Mouse (Mus musculus) heart, embryonic 16.5 days (tissue): Measurements from ENCODE around the gene Wnk2. TPM values are rescaled to one million over a fixed set of nuclear protein-coding genes. Genes with fewer than 3 reads are reported as not detected.

Source experiments
- ATAC-seq: fragments of 200-750 bp; cut with Nextera tagmentation; replicated peaks from 2 replicates; pipeline ENCODE4 v1.8.0; 2017; ENCODE audit warnings: moderate number of reproducible peaks; ENCODE audit not compliant: insufficient read depth, low FRiP score; ENCODE audit errors: extremely low read depth
- H3K27ac ChIP-seq: fragments of 300-500 bp; sonication (generic); 2 replicates; pipeline ENCODE4 v1.5.1; 2014; ENCODE audit warnings: mild to moderate bottlenecking, low read length, control low read depth, moderate library complexity
- H3K27me3 ChIP-seq: fragments of 300-500 bp; sonication (generic); 2 replicates; pipeline ENCODE4 v1.6.1; 2014; ENCODE audit warnings: low read length, mixed read lengths; ENCODE audit not compliant: control insufficient read depth, insufficient read depth
- H3K36me3 ChIP-seq: fragments of 300-500 bp; sonication (generic); 2 replicates; pipeline ENCODE4 v1.6.1; 2014; ENCODE audit not compliant: control insufficient read depth, insufficient read depth
- H3K4me1 ChIP-seq: fragments of 300-500 bp; sonication (generic); 2 replicates; pipeline ENCODE4 v1.6.1; 2014; ENCODE audit warnings: low read length, mixed read lengths; ENCODE audit not compliant: control insufficient read depth, insufficient read depth
- H3K4me2 ChIP-seq: fragments of 300-500 bp; sonication (generic); 2 replicates; pipeline ENCODE4 v1.6.1; 2014; ENCODE audit warnings: low read depth, mild to moderate bottlenecking, control low read depth, low read length
- H3K4me3 ChIP-seq: fragments of 300-500 bp; sonication (generic); 2 replicates; pipeline ENCODE4 v1.5.1; 2014; ENCODE audit warnings: mild to moderate bottlenecking, control low read depth, low read length
- H3K9ac ChIP-seq: fragments of 300-500 bp; sonication (generic); 2 replicates; pipeline ENCODE4 v1.6.1; 2014; ENCODE audit warnings: low read length, control low read depth
- H3K9me3 ChIP-seq: fragments of 300-500 bp; sonication (generic); replicated peaks from 2 replicates; pipeline ENCODE4 v1.6.1; 2016; ENCODE audit warnings: low read length; ENCODE audit not compliant: control insufficient read depth
- WGBS: fragments of 180-500 bp; shearing (Covaris S2); extraction: QIAGEN DNeasy Blood & Tissue Kit; methylation state at CpG from one replicate; pipeline ENCODE4 v1.1.7; 2014; 5-methylcytosine and 5-hydroxymethylcytosine counted together
- polyA plus RNA-seq: library from polyadenylated mRNA; unstranded; fragments of >200 nt; fragmentation: Nextera tagmentation; extraction: Ambion mirVana; gene quantifications from 2 replicates; pipeline ENCODE4 v1.2.1, GENCODE M21; 2015

Gene Wnk2
- polyA plus RNA-seq, 1 experiment from 2014 or later, result 1.8 TPM

GRCm38 (mm10) chr13:49114921-49115320, 32.9 kb downstream of the Wnk2 start:
- ATAC-seq, result no peak
- Histone ChIP-seq H3K9ac (no peak overlapping the region), H3K4me1 (no peaks in the 10 kb centered on the region), H3K36me3 (no peaks in the 10 kb centered on the region), H3K4me3 (no peak overlapping the region), H3K9me3 (no peaks in the 10 kb centered on the region), H3K27me3 (no peaks in the 10 kb centered on the region), H3K4me2 (no peak overlapping the region), H3K27ac (no peak overlapping the region)
- 85% methylated on average over 14 of the region's 14 CpGs for WGBS

GRCm38 (mm10) chr13:49114116-49114515, 33.7 kb downstream of the Wnk2 start:
- H3K27ac ChIP-seq, result no peak overlapping the region
- H3K27me3 ChIP-seq, result no peaks in the 10 kb centered on the region
- WGBS, result 46% methylated on average over 4 of the region's 4 CpGs
- H3K9me3 ChIP-seq, result no peaks in the 10 kb centered on the region
- H3K4me3 ChIP-seq, result no peak overlapping the region
- ATAC-seq, result no peak
- H3K9ac ChIP-seq, result no peak overlapping the region
- H3K4me1 ChIP-seq, result no peaks in the 10 kb centered on the region
- H3K4me2 ChIP-seq, result no peak overlapping the region
- no peaks in the 10 kb centered on the region for H3K36me3 ChIP-seq

- Histone ChIP-seq H3K9ac (no peak overlapping the region), H3K4me2 (no peak overlapping the region), H3K36me3 (no peaks in the 10 kb centered on the region), H3K4me1 (no peaks in the 10 kb centered on the region), H3K4me3 (no peak overlapping the region), H3K27me3 (no peaks in the 10 kb centered on the region), H3K27ac (no peak overlapping the region), H3K9me3 (no peaks in the 10 kb centered on the region)
- 67% methylated on average over 4 of the region's 4 CpGs for WGBS
- no peak for ATAC-seq
These were observed 34.5 kb downstream of the Wnk2 start for GRCm38 (mm10) chr13:49113345-49113744.

- Histone ChIP-seq H3K27me3 (no peaks in the 10 kb centered on the region), H3K9ac (no peak overlapping the region), H3K27ac (no peak overlapping the region), H3K4me1 (no peaks in the 10 kb centered on the region), H3K4me2 (no peak overlapping the region), H3K4me3 (no peak overlapping the region), H3K36me3 (no peaks in the 10 kb centered on the region), H3K9me3 (no peaks in the 10 kb centered on the region)
- 79% methylated on average over 8 of the region's 8 CpGs for WGBS
- no peak for ATAC-seq
These were observed 35.2 kb downstream of the Wnk2 start for GRCm38 (mm10) chr13:49112652-49113051.

- no peak overlapping the region for H3K27ac ChIP-seq
- H3K9me3 ChIP-seq, result peaks cover 11% of the 10 kb centered on the region
- no peak overlapping the region for H3K9ac ChIP-seq
- H3K4me1 ChIP-seq, result no peaks in the 10 kb centered on the region
- no peak overlapping the region for H3K4me3 ChIP-seq
- WGBS, result 78% methylated on average over 3 of the region's 3 CpGs
- no peaks in the 10 kb centered on the region for H3K27me3 ChIP-seq
- ATAC-seq, result no peak
- no peak overlapping the region for H3K4me2 ChIP-seq
- 0 out of 2 replicates have a peak, but pooled peaks cover 2% of the 10 kb centered on the region for H3K36me3 ChIP-seq
These were observed 38.1 kb downstream of the Wnk2 start for GRCm38 (mm10) chr13:49109665-49110064.

- H3K4me1 ChIP-seq, result no peaks in the 10 kb centered on the region
- H3K27me3 ChIP-seq, result no peaks in the 10 kb centered on the region
- H3K9ac ChIP-seq, result no peak overlapping the region
- H3K4me3 ChIP-seq, result no peak overlapping the region
- 0 out of 2 replicates have a peak, but pooled peaks cover 2% of the 10 kb centered on the region for H3K36me3 ChIP-seq
- WGBS, result 79% methylated on average over 8 of the region's 8 CpGs
- no peak overlapping the region for H3K4me2 ChIP-seq
- ATAC-seq, result no peak
- H3K27ac ChIP-seq, result no peak overlapping the region
- peaks cover 11% of the 10 kb centered on the region for H3K9me3 ChIP-seq
These were observed 39.5 kb downstream of the Wnk2 start for GRCm38 (mm10) chr13:49108119-49108846.

- Histone ChIP-seq H3K4me2 (no peak overlapping the region), H3K9ac (no peak overlapping the region), H3K9me3 (peaks cover 11% of the 10 kb centered on the region), H3K4me1 (peaks cover 10% of the 10 kb centered on the region), H3K27ac (no peak overlapping the region), H3K36me3 (0 out of 2 replicates have a peak, but pooled peaks cover 2% of the 10 kb centered on the region), H3K4me3 (no peak overlapping the region), H3K27me3 (no peaks in the 10 kb centered on the region)
- no peak for ATAC-seq
- WGBS, result 61% methylated on average over 1 of the region's 1 CpGs
These were observed 43.9 kb downstream of the Wnk2 start for GRCm38 (mm10) chr13:49103913-49104312.

GRCm38 (mm10) chr13:49103235-49103634, 44.6 kb downstream of the Wnk2 start:
- Histone ChIP-seq H3K27ac (no peak overlapping the region), H3K4me3 (no peak overlapping the region), H3K4me2 (no peak overlapping the region), H3K4me1 (peaks cover 10% of the 10 kb centered on the region), H3K9ac (no peak overlapping the region), H3K27me3 (no peaks in the 10 kb centered on the region), H3K9me3 (peaks cover 11% of the 10 kb centered on the region), H3K36me3 (0 out of 2 replicates have a peak, but pooled peaks cover 2% of the 10 kb centered on the region)
- 72% methylated on average over 7 of the region's 7 CpGs for WGBS
- no peak for ATAC-seq

- H3K27me3 ChIP-seq, result no peaks in the 10 kb centered on the region
- WGBS, result 32% methylated on average over 1 of the region's 1 CpGs
- H3K4me3 ChIP-seq, result no peak overlapping the region
- H3K4me1 ChIP-seq, result peaks cover 10% of the 10 kb centered on the region
- H3K4me2 ChIP-seq, result no peak overlapping the region
- H3K9me3 ChIP-seq, result no peaks in the 10 kb centered on the region
- 0 out of 2 replicates have a peak overlapping the region, but pooled peaks have one; percentile 42 for H3K9ac ChIP-seq
- no peaks in the 10 kb centered on the region for H3K36me3 ChIP-seq
- no peak overlapping the region for H3K27ac ChIP-seq
- peak; percentile 82 for ATAC-seq
These were observed 47.4 kb downstream of the Wnk2 start for GRCm38 (mm10) chr13:49100417-49100816.
